Mouse (Mus musculus) ES-Bruce4 (cell line): Measurements from ENCODE around the gene Vps9d1. TPM values are rescaled to one million over a fixed set of nuclear protein-coding genes. Genes with fewer than 3 reads are reported as not detected.
"Not testable (repeated sequence)": the region's sequence is repeated elsewhere in the genome, so short reads cannot be mapped to it uniquely, and the experiment has no call there.

Source experiments
- H3K27ac ChIP-seq: 2 replicates; pipeline ENCODE4 v1.5.1; 2012; ENCODE audit warnings: low read length, inconsistent platforms; ENCODE audit not compliant: insufficient read depth
- H3K27me3 ChIP-seq: 2 replicates; pipeline ENCODE4 v1.6.1; 2012; ENCODE audit warnings: mild to moderate bottlenecking, low read length, inconsistent platforms; ENCODE audit not compliant: control insufficient read depth, poor library complexity, insufficient read depth, severe bottlenecking
- H3K36me3 ChIP-seq: 2 replicates; pipeline ENCODE4 v1.6.1; 2012; ENCODE audit warnings: inconsistent platforms, mild to moderate bottlenecking, low read length, moderate library complexity; ENCODE audit not compliant: control insufficient read depth, poor library complexity, insufficient read depth, severe bottlenecking
- H3K4me1 ChIP-seq: one replicate; pipeline ENCODE4 v1.8.1; 2011; ENCODE audit warnings: low read length; ENCODE audit not compliant: control insufficient read depth, insufficient read depth
- H3K4me3 ChIP-seq: 2 replicates; pipeline ENCODE4 v1.5.1; 2011; ENCODE audit warnings: low read depth, mild to moderate bottlenecking, low read length
- H3K9ac ChIP-seq: 2 replicates; pipeline ENCODE4 v1.6.1; 2012; ENCODE audit warnings: low read depth, mild to moderate bottlenecking, inconsistent platforms; ENCODE audit not compliant: poor library complexity, severe bottlenecking
- H3K9me3 ChIP-seq: replicated peaks from 2 replicates; pipeline ENCODE4 v1.6.1; 2012; ENCODE audit warnings: mild to moderate bottlenecking, low read length, inconsistent platforms; ENCODE audit not compliant: control insufficient read depth, poor library complexity, insufficient read depth, severe bottlenecking
- CTCF ChIP-seq: IDR thresholded peaks from one replicate; pipeline ENCODE4 v1.8.1; 2011; ENCODE audit warnings: low read depth, low read length
- EP300 ChIP-seq: IDR thresholded peaks from 2 replicates; pipeline ENCODE4 v1.6.1; 2011; ENCODE audit warnings: low read depth, low read length; ENCODE audit not compliant: insufficient read depth
- POLR2A ChIP-seq: IDR thresholded peaks from one replicate; pipeline ENCODE4 v1.8.1; 2011; ENCODE audit warnings: low read length; ENCODE audit not compliant: insufficient read depth
- polyA plus RNA-seq: library from polyadenylated mRNA; stranded (reverse); fragments of >200 nt; gene quantifications from 2 replicates; pipeline ENCODE4 v1.2.4, GENCODE M21; 2011; ENCODE audit warnings: low read depth; ENCODE audit not compliant: missing spikeins, insufficient read depth, insufficient read length

The Vps9d1 gene
- polyA plus RNA-seq, 1 experiment, result 8.9 TPM

DNA sequence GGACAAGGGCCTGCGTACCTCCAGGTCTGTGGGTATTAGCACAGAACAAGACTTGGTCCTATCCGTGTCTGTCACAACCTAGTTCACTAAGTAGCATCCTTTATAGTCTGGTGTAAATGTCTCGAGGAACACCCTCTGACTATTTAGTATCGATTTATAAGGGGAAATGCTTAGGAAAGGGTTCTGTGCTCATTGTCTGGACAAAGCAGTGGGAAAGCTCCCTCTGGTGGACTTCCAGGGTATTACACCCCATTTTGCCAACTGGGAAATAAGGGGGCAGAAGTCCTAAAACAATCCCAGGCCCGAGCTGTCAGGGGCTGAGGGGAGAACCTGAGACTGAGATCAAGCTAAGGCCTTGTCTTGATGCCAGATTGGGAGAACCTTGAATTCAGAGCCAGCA is 51.9 kb downstream of the Vps9d1 start:
- H3K27ac ChIP-seq, result no peak overlapping the region
- H3K9ac ChIP-seq, result no peak overlapping the region
- TF ChIP-seq EP300, result no peak
- TF ChIP-seq CTCF, result peak; percentile 47

DNA sequence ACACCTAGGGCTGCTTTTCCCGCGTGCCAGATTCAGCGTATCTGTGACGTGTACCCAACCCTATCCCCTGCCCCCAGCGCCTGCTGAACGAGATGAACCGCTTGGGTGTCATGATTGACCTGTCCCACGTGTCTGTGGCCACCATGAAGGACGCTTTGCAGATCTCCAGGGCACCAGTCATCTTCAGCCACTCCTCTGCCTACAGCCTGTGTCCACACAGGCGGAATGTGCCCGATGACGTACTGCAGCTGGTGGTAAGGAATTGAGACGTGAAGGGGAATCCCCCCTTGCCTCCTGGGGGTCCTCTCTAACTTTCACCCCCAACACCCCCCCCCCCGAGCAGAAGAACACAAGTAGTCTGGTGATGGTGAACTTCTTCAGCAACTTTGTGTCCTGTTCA is 54.3 kb downstream of the Vps9d1 start:
- no peaks in the 10 kb centered on the region for H3K27me3 ChIP-seq
- H3K9me3 ChIP-seq, result no peaks in the 10 kb centered on the region
- 0 out of 2 replicates have a peak, but pooled peaks cover 2% of the 10 kb centered on the region for H3K36me3 ChIP-seq
- no peak for TF ChIP-seq CTCF
- H3K4me3 ChIP-seq, result no peak overlapping the region
- H3K9ac ChIP-seq, result no peak overlapping the region
- peaks cover 2% of the 10 kb centered on the region for H3K4me1 ChIP-seq
- no peak overlapping the region for H3K27ac ChIP-seq

More for the DNA sequence above, 51.9 kb downstream of the Vps9d1 start:
- Histone ChIP-seq H3K9me3 (no peaks in the 10 kb centered on the region), H3K36me3 (peaks cover 11% of the 10 kb centered on the region; the same call in 1 of the 2 replicates), H3K4me1 (no peaks in the 10 kb centered on the region), H3K4me3 (no peak overlapping the region), H3K27me3 (no peaks in the 10 kb centered on the region)

DNA sequence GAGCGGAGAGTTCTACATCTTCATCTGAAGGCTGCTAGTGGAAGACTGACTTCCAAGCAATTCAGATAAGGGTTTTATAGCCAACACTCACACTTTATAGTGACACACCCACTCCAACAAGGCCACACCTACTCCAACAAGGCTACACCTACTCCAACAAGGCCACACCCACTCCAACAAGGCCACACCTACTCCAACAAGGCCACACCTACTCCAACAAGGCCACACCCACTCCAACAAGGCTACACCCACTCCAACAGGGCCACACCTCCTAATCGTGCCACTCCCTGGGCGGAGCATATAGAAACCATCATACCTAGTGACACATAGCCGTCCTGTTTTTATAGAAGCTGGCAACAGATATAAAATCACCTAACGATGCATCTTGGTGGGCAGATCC is 57.1 kb downstream of the Vps9d1 start:
- not testable (repeated sequence) for H3K36me3 ChIP-seq, H3K9me3 ChIP-seq, H3K27me3 ChIP-seq, H3K4me3 ChIP-seq, H3K27ac ChIP-seq, H3K4me1 ChIP-seq, H3K9ac ChIP-seq

DNA sequence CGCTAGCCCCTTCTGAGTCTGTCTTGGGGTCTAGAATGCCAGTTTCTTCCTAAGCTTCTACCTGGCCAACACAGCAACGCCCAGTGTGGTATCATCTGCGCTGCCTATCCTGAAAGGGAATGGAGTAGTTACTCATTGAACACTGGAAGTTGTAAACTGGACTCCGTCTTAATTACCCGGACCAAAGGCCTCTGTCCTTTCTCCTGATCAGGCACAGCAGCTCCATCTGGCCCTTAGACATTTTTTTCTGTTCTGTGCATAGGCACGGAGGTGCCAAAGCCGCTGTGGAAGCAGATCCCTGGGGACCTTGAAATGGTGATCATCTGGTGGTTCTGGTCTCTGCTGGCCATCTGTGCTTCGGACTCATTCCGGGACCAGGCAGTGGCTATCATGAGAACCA is 60.4 kb downstream of the Vps9d1 start:
- H3K4me1 ChIP-seq, result peaks cover 3% of the 10 kb centered on the region
- no peaks in the 10 kb centered on the region for H3K9me3 ChIP-seq
- no peaks in the 10 kb centered on the region for H3K27me3 ChIP-seq
- TF ChIP-seq CTCF (no peak), POLR2A (no peak), EP300 (no peak)
- no peak overlapping the region for H3K4me3 ChIP-seq
- H3K9ac ChIP-seq, result no peak overlapping the region
- H3K27ac ChIP-seq, result no peak overlapping the region
- no peaks in the 10 kb centered on the region for H3K36me3 ChIP-seq

Other genes with a start within 250 kb of the Vps9d1 start
- gene Ankrd11, start 212.1 kb downstream of the Vps9d1 start, polyA plus RNA-seq, result 146 and 148 TPM in 2 replicates
- 79.3 and 99.6 TPM in 2 replicates for gene Spg7, start 191.4 kb downstream of the Vps9d1 start, polyA plus RNA-seq
- gene Rpl13, start 152.0 kb downstream of the Vps9d1 start, polyA plus RNA-seq, result 2,572 and 2,592 TPM in 2 replicates
- 2.9 and 3.2 TPM in 2 replicates for gene Cpne7, start 137.0 kb downstream of the Vps9d1 start, polyA plus RNA-seq
- gene Sult5a1, start 96.0 kb downstream of the Vps9d1 start, polyA plus RNA-seq, result 2.2 and 2.9 TPM in 2 replicates
- not detected in 2 replicates for gene Dpep1, start 68.1 kb downstream of the Vps9d1 start, polyA plus RNA-seq
- 64.1 and 66.0 TPM in 2 replicates for gene Chmp1a, start 41.6 kb downstream of the Vps9d1 start, polyA plus RNA-seq
- 1.8 TPM in 2 replicates for gene Spata33, start 41.5 kb downstream of the Vps9d1 start, polyA plus RNA-seq
- gene Cdk10, start 29.5 kb downstream of the Vps9d1 start, polyA plus RNA-seq, result 34.3 and 35.7 TPM in 2 replicates
- 0.25 and 0.64 TPM in 2 replicates for gene Spata2l, start 18.1 kb downstream of the Vps9d1 start, polyA plus RNA-seq
- gene Zfp276, start 153 bp downstream of the Vps9d1 start, polyA plus RNA-seq, result 7.4 and 8.0 TPM in 2 replicates
- gene Fanca, start 64.2 kb upstream of the Vps9d1 start, polyA plus RNA-seq, result 56.4 and 58.9 TPM in 2 replicates
- 4.2 and 5.0 TPM in 2 replicates for gene Spire2, start 78.4 kb upstream of the Vps9d1 start, polyA plus RNA-seq
- 239 TPM in 2 replicates for gene Tcf25, start 119.4 kb upstream of the Vps9d1 start, polyA plus RNA-seq
- not detected in 2 replicates for gene Mc1r, start 152.8 kb upstream of the Vps9d1 start, polyA plus RNA-seq
- 19.6 and 20.1 TPM in 2 replicates for gene Tubb3, start 157.1 kb upstream of the Vps9d1 start, polyA plus RNA-seq
- gene Def8, start 169.2 kb upstream of the Vps9d1 start, polyA plus RNA-seq, result 76.6 and 81.6 TPM in 2 replicates
- gene Afg3l1, start 223.6 kb upstream of the Vps9d1 start, polyA plus RNA-seq, result 42.0 and 45.3 TPM in 2 replicates